Mouse (Mus musculus) adrenal gland, postnatal 14 days (tissue): ENCODE measurements at regions not wholly inside any gene's neighbourhood (a gene's known extent, or its start where the extent isn't known, plus 50 kb on each side); places are given as distances from the start of the nearest gene placed in this dataset.
"Not testable (repeated sequence)": the region's sequence is repeated elsewhere in the genome, so short reads cannot be mapped to it uniquely, and the experiment has no call there.

Experiments used
- DNase-seq: peaks from one replicate; pipeline ENCODE4 v3.0.0; 2021; ENCODE audit warnings: mixed read lengths

DNA sequence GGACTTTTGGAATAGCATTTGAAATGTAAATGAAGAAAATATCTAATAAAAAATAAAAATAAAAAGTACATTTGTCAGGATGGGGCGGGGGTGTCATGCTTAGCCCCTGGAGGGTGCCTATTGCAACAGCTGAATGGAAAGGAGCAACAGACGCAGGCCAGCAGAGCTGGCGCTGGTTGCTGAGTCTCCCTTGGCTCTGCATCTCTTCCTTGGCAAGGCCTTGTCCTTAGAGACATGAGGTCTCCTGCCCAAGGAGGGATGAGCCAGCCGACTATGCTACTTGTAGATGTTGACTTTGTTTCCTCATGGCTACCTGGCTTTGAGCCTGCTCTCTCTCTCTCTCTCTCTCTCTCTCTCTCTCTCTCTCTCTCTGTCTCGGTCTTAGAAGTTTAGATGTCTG, 166.4 kb downstream of the Opa1 start:
- DNase-seq: peak; percentile 65

DNA sequence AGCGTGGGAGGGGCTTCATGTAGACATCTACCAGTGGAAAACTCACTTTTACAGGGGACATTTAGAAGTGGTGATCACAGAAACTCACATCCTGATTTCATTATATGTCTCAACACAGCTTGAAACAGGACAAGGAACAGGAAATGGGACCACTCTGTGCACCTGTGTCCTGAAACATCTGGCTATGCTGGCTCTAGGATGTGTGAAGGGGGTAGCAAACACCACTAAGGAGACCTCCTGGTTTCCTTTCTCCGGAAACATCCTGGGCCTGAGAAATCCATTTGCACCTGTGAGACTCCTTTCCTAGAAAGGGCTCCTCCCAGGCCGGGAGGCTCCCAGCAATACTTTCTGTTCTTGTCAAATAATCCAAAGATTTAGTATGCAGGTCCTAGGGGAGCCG, 167.1 kb downstream of the Opa1 start:
- no peak for DNase-seq

DNA sequence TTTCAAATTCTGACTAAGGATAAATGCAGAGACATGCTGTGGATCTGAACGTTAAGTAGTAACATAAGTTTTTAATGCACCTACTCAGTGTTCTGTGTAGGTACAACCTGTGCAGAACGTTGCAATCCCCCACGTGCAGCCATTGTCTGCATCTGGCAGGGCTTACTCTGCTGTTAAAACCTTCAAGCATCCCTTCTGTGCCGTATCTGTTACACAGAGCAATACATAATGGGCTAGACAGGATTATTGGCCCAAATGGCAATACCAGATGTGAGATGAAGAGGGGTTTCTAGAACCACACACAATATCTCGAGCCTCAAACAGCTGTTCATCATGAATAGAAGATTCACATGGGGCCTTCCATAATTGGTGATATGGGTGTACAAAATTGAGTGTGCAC, 170.0 kb downstream of the Opa1 start:
- DNase-seq: no peak

DNA sequence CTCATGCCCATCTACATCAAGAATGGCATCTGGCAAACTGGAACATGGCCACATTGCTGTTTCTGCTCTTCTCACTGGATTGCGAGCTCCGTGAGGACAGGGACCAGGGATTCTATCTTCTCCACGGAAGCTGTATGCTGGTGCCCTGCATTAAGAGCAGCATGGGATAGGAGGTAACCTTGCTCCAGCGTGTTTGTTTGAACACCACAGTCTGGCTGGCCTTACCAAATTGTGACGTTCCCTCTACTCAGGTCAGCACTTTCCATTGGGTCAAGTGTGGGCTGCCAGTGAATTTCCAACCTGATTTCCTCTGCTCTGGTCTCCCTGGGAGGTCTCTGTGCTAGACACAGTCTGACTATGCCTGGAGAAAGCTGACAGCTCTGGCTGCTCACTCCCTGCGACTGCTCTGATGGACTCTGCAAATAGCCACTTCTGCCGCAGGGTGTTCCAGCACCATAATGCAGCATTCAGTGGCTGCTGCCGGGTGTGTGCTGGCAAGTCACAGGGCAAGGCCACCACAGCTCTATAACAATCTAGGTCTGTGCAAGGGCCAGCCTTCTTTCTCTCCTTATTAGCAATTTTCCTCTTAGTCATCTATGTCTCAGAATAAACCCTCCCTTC, 175.6 kb downstream of the Opa1 start:
- no peak for DNase-seq

DNA sequence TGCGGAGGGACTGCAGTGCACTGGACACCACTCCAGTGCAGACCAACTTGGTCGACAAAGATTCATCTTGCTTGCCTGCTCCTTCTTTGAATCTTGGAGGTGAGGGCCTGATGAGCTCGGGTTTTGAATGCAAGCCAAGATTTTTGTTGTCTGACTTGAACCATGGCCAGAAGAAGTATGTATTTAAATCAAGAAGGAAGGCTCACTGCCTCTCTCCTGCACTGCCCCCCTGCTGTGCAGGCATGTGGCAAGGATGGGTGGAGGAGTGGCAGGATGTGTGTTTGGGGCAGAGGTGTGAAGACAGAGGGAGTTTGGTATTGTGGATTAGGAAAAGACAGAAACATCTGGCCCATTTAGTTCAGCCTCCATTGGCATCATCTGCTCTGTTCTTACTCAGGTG, 179.1 kb downstream of the Opa1 start:
- DNase-seq: no peak

DNA sequence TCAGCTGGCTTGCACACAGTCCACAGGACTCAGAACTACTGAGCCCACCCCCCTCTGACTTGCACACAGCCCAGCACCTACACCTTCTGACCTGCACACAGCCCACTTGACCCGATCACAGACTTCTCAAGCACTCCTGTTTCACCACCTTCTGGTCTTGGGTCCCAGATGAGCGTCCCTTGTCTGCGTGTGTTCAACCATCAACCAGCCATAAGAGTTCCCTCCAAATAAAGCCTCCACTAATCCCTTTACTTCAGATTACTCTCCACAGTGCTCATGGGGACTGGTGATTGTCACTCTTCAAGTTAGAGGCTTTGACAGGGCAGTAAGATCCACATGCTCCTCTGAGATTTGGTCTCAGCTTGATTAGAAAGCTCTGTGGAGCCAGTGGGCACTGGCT, 180.3 kb downstream of the Opa1 start:
- DNase-seq: no peak

DNA sequence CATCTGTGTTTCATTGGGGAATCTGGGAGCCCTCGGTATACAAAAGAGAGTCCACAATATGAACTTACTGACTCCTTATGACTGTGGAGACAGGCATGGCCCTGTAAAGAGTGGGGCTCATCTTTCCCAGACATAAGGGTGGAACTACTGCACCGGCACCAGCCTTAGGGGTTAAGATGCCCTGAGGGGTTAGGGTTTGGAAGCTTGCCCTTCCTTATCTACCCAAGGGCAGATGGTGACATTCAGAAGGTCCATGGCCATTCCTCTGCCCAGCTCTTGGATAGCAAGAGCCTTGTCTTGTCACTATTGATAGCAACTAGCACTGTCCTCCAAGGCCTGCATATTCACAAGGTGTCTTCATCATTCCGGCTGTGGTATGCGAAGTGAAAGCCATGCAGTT, 181.5 kb downstream of the Opa1 start:
- DNase-seq: no peak

DNA sequence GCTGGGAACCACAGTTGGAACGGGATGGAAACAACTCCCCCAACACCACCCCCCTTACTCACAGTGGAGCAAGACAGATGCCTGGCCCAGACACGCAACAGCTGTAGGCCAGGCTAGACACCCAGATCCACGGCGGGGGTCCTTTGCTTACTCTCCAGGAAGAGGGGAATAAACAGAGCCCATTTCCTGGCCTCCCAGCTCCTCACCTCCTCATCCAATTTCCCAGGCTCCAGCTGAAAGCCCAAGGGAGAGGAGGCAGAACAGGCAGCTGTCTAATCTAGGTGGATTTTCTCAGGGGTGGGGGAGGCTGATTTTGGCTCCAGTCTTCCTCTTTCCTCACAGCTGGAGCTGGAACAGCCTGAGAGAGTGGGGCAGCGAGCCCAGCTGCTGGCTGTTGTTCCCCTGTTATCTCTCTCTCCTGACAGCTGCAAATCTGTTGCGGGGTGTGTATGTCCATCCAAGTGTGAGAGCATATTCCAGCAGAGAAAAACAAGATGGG, 182.7 kb downstream of the Opa1 start:
- peak; percentile 62 for DNase-seq

DNA sequence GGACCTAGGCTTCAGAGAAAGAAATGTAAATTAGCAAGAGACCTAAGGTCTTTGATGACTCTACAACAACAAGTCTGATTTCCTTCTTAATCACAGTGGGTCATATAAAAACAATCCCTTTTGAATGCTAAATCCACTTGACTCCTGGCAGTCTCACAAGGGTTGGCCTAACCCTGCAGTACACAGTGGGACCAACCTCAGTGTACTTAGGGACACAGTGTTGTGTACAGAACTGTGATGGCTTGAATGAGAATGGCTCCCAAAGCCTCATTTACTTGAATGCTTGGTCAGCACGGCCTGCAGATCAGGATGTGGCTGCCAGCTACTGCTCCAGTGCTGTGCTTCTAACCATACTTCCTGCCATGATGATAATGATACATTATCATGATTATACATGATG, 185.2 kb downstream of the Opa1 start:
- no peak for DNase-seq

DNA sequence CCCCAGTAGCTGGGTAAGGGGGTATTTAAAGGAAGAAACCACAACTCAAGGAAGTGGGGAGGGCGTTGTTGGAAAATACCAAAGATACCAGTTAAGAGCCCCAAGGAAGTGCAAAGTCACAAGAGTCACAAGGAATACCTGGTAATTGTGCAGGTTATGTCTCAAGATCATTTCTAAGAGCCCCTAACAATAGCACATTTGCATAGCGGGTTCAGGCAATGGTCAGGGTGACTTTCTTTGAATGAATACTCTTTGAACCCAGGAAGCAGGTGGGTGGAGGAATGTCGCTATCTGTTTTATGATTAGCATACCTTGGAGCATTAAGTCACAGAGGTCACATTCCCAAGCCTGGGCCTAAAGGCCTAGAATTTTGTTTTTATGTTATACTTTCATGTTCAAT, 186.7 kb downstream of the Opa1 start:
- DNase-seq: not testable (repeated sequence)

DNA sequence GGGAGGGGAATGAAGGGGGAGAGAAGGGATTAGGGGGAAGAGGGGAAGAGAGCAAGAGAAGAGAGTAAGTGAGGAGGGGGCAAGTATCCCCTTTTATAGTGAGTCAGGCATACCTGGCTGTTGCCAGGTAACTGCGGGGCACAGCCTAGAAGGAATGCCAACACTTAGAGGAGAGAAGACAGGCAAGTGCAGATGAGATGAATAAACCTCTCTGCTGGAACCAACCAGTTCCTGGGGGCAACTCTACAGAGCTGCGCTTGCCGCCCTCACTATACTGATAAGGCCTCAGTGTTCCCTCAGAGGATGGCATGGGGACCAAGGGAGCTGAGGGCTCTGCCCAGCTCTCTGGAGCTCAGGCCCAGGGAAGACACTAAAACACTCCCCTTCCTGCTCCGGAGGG, 192.2 kb downstream of the Opa1 start:
- DNase-seq: no peak

DNA sequence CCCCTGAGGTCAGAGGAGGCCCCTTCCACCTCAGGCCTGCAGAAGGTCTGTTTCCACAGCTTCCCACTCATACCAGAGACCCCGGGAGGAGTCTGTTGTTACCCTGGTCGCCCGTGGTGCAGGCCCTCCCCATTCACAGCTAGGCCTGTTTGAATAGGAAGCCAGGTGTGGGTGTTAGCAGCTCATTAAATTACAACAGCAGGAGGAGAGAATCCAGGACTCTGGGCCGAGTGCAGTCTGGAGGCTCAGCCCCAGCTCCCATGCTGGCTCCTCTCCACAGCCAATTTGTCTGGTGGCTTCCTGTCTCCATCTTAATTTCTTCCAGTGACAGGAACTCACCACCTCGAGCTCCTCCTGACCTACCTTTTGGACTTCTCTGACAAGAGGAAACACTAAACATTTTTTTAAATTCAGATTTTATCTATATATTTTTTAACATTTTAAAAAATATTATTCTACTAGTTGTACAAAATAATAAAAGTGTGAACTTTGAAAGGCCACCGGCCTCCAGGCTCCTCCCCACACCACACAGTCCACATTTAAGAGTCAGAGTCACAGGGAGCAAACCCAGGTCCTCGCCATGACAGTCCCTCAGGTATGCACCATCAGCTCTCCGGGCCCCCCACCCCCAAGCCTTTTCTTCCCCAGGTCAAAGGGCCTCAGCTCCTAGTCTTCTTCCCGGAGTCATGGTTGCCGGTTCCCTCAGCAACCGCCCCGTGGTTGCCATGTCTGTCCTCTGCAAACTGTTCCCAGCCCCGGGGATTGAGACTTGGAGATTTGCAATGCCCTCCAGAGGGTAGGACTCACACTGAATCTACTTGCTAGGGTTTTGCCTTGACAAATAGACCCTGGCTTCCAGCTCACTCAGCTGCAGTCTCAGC, 192.8 kb downstream of the Opa1 start:
- DNase-seq: no peak

DNA sequence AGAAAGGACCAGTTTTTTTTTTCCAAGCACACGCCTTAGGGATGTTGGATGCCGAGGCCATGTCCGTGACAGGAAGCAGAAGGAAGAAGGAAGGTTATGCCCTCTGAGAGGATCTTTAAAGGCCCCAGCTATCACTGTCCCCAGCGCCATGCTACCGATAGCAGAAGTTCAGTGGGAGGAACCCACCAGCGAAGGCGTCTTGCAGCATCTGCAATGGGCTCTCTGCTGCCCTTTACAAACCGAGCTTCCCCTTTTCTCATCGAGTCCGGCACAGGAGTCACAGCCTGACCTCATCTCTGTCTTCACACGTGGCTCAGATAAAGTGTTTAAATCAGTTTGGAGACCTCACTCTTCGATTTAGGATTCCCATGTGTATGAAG, 193.5 kb downstream of the Opa1 start:
- no peak for DNase-seq

DNA sequence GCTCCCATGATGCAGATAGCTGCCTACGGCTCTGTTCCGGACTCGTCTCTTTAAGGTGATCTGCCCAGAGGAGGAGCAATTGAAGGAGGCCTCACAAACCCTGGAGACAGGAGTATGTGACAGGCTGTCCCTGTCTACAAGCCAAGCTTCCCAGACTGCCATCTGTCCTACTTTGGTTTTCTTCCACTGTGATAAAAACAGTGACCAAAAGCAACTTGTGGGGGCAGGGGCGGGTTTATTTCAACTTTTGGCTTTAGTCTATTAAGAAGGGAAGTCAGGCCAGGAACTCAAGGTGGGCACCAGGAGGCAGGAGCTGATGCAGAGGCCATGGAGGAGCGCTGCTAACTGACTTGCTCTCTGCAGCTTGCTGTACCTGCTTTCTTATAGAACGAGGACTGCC, 193.9 kb downstream of the Opa1 start:
- no peak for DNase-seq

DNA sequence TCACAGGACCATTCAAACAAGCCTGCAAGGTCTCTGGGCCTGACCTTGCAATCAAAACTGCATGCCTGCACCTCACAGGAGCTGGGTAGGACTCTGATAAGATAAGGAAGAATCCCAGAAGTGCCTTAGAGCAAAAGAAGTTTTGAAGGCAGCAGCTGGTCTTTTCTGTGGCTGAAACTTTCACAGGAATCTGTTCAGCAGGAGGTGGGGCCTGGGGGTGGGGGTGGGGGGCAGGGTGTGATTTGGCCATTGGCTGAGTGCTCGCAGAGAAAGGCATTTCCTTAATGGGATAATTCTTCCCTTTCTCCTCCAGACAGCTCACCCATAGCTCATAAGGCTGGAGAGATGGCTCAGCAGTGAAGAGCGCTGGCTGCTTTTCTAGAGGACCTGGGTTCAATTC, 195.8 kb downstream of the Opa1 start:
- DNase-seq: no peak

DNA sequence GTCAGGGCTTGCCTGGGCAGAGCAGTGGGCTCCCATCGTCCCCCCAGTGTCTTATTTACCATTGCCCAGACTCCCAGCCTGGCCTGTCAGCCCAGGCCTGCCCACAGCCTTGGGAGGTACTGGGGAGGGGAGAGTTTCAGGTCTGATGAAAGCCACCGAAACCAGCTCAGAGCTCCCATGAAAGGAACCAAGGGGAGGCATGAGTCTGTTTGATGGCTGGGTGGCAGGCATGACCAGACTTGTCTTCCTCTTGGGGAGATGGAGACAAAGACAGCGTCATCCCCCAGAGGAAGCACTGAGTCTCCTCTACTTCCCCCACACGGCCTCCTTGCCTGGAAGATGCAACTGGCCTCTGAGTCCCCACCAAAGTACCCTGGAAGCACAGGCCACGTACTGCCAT, 196.7 kb downstream of the Opa1 start:
- no peak for DNase-seq

DNA sequence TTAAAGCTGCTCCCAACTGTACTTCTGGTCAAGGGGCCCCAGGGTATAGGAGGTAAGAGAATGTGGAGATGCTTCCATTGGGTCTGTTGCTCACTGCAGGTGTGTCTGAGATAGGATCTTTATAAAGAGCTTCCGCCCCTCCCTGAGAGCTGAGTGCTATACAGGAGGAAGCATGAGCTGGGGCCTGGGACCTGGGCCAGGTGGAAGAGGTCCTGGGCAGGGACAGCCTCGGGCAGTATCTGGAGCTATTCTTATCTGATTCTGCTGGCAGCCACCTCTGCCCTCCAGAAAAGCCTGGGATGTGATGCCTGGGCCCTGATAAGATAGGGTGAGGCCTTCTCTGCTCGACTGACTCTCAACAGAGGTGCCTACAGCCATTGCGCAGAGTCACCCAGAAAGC, 203.3 kb downstream of the Opa1 start:
- no peak for DNase-seq

DNA sequence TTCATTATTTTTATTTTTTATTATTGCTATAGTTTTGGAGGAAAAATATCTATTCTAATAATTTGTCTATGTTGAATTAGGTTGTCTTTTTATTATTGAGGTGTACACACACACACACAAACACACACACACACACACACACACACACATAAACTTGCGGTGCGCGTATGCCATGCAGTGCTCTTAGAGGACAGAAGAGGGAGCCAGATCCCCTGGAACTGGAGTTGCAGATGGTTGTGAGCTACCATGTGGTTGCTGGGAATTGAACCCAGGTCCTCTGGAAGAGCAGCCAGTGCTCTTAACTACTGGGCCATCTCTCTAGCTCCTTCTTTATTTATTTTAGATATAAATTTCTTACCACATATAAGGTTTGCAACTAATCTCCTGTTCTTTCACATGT, 206.0 kb downstream of the Opa1 start:
- DNase-seq: no peak

DNA sequence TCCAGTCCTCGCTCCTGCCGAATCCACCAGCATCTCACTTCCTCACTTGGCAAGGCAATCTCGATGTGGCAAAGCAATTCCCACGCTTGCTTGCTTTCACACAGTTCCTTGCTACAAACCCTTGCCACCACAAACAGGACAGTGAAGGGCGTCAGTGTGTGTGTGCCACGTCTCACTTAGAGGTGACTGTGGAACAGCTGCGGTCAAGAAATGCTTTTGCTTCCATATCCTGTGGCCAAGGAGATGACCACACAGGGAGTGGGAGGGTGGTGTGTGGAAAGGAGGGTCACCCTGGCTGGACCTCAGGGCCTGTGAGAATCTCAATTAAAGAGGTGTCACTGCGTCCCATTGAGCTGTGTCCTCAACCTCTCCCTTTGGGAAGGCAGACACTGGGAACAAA, 207.4 kb downstream of the Opa1 start:
- no peak for DNase-seq

DNA sequence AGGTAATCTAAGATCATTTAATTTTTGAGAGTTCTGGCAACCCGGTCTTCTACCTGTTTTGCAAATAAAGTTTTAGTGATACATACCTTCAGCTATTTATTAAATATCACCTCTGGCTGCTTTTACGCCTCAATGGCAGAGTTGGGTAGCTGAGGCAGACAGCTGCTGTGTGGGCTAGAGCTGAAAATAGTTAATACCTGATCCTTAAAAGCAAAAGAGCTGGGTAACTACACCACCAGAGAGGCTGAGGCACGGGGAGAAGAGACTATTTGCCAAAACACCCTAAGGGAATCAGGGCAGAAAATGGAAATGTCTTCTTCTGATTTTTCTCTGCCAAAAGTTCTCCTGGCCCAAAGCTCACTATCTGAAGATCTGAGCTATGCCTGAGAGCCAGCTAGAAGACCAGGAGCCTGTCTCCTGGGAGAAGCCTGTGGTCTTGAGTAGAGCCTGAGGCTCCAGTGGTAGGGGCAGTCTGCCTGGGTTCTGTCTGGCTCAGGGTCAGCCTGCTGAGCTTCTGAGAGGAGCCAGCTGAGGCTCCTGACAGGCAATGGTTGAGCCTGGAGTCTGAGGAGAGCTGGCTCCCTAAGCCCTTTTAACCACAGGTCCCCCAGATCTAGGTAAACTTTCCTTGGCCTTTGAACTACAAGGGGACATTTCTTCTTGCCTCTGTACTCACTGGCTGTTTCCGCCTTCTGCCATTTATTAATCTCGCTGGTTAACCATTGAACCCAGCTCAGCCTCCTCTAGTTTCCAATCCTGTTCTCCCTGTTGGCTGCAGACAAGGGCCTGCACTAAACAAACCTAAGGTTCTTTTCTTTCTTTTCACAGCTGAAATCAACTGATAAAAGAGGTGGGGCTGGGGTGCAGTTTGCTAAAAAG, 208.7 kb downstream of the Opa1 start:
- DNase-seq: no peak

DNA sequence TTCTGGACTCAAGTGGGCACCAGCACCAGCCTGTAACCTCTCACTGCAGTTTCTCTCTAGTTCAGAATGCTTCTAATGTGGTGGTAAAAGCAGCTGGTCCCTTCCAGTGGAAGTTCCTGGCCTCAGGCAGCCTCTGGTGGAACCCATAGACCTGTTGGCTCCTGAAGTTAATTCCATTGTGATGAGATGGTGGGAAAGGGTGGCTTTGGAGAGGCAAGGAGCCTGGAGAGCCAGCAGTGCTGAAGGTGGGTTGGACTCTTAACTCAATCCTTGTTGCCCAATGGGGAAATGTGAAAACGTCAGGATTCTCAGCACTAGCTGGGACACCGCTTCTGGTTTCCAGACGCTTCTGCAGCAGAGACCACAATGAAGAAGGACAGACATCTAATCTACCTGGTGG, 210.9 kb downstream of the Opa1 start:
- no peak for DNase-seq

DNA sequence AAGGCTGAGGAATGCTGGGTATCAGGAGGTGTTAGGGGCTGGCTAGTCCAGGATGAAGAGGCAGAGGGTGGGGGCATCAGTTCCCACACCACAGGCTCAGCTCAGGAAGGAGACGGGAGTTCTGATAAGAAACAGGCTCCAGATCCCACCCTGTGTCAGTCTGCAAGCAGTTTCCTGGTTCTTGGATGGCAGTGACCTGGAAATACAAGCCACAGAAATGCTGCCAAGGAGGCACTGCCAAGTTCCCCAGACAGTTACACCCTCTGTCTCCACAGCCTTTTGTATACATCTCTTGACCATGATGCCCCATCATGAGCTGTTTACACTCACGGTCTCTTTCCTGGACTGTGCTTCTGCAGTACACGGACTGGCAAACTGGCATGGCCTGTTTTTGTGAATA, 220.1 kb downstream of the Opa1 start:
- DNase-seq: no peak

DNA sequence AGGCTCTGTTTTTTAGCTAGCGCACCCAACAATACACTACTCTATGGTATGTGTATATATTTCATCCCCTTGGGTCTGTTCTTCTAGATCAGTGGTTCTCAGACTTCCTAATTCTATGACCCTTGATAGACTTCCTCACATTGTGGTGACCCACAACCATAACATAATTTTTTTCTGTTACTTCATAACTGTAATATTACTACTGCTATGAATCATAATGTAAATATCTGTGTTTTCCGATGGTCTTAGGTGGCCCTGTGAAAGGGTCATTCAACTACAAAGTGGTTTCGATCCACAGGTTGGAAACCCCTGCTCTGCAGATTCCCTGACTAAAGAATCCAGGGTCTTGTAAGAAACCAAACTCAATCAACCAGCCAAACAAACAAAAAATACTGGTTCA, 220.8 kb downstream of the Opa1 start:
- no peak for DNase-seq
